Mouse (Mus musculus): ENCODE data around the gene Dnmt3a. TPM values are rescaled to one million over a fixed set of nuclear protein-coding genes. Genes with fewer than 3 reads are reported as not detected.

The Dnmt3a gene
- polyA plus RNA-seq, 1 experiment from 2014 or later, result 61.9 TPM

DNA sequence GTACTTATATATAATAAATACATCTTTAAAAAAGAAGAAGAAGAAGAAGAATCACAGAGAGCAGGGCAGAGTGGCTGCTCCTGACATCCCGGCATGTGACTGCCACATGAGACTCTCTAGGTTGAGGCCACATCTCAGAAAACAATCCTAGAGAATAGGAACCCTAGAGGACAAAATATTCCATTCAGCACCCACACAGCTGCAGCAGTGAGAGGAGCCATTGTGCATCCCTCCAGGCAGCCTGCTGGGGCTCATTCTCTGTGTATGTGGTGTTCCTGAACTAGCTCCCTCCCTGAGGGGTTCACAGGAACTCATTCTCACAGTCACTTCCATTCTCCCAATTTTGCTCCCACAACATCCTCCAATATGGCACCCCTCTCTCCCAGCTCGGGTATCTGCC is 35.3 kb upstream of the Dnmt3a start:
- H3K27ac ChIP-seq, result no peak overlapping the region
- peaks cover 9% of the 10 kb centered on the region; the same call in 1 of the 2 replicates for H3K36me3 ChIP-seq (replicated peaks; ENCODE audit: control insufficient read depth, insufficient read depth)
- no peak overlapping the region for H3K4me2 ChIP-seq (replicated peaks)
- no peak for ATAC-seq (ENCODE audit: low FRiP score)
- H3K9ac ChIP-seq, result no peak overlapping the region
- H3K27me3 ChIP-seq (ENCODE audit: control insufficient read depth, insufficient read depth, low read length), result no peaks in the 10 kb centered on the region
- no peak for DNase-seq (ENCODE audit: low spot score)
- no peak overlapping the region for H3K4me3 ChIP-seq (replicated peaks; ENCODE audit: low read length)
- WGBS, result 73% methylated on average over 2 of the region's 2 CpGs
- no peaks in the 10 kb centered on the region for H3K4me1 ChIP-seq (replicated peaks; ENCODE audit: control insufficient read depth, insufficient read depth, low read length)
- H3K9me3 ChIP-seq (ENCODE audit: control insufficient read depth, low read length), result no peaks in the 10 kb centered on the region

DNA sequence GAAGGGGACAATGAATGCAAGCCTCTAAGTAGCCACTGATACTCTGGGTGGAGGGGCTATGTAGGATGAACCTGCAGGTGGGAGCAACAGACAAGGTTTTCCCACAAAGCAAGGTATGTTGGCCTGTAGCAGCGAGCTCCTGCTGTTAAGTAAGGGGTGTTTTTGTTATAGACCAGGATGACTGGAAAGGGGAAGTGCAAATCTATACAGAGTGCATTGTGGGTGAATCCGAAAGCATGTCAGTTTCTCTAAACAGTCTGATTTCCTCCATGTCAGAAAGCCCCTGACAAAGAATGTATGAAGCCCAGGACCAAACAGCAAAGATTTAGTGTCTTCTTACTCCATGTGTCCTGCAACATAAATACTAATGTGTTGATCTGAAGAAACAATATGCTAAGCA is 34.7 kb upstream of the Dnmt3a start:
- H3K36me3 ChIP-seq (replicated peaks; ENCODE audit: control insufficient read depth, insufficient read depth), result peaks cover 9% of the 10 kb centered on the region; the same call in 1 of the 2 replicates
- no peak overlapping the region for H3K27ac ChIP-seq
- ATAC-seq (ENCODE audit: low FRiP score) (no peak), DNase-seq (ENCODE audit: low spot score) (no peak)
- no peaks in the 10 kb centered on the region for H3K9me3 ChIP-seq (ENCODE audit: control insufficient read depth, low read length)
- H3K27me3 ChIP-seq (ENCODE audit: control insufficient read depth, insufficient read depth, low read length), result no peaks in the 10 kb centered on the region
- H3K9ac ChIP-seq, result no peak overlapping the region
- no peak overlapping the region for H3K4me3 ChIP-seq (replicated peaks; ENCODE audit: low read length)
- 89% methylated on average over 2 of the region's 2 CpGs for WGBS
- H3K4me2 ChIP-seq (replicated peaks), result no peak overlapping the region
- H3K4me1 ChIP-seq (replicated peaks; ENCODE audit: control insufficient read depth, insufficient read depth, low read length), result no peaks in the 10 kb centered on the region

DNA sequence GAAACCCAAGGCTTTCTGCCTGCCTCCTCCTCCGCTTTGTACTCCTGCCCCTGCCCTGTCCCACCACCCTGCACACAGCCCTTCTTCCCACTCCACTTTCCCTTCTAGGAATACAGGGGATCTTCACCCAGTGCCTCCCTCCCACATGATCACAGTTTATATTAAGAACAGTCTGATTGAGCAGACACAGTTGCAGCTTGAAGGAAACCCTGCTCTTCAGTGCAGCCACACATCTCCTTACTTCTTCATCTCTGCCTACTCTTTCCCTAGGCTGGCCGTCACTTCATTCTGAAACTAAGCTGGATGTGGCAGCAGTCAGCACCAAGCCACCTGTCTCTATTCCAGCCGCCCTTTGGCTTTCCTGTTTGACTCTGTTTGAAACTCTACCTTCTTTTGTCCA is 32.2 kb upstream of the Dnmt3a start:
- 90% methylated on average over 3 of the region's 3 CpGs for WGBS
- no peak overlapping the region for H3K4me3 ChIP-seq (replicated peaks; ENCODE audit: low read length)

DNA sequence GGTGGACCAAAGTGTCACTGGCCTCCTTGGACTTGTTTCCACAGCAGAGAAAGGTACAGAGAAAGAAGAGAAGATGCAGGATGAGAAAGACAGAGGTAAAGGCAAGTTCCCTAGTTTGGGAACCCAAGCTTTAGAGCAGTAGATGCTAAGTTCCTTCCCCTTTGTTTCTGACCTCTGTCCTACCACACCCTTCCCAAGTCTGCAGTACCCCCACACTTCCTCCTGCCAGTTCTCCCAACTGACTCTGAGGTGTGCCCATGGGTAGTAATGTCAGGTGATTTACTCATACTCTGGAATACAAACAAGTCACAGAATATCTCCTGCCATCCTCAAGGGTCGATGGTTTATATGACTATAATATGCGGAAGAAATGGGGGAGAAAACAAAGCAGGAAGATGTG is 29.8 kb upstream of the Dnmt3a start:
- Histone ChIP-seq H3K27me3 (ENCODE audit: control insufficient read depth, insufficient read depth, low read length) (no peaks in the 10 kb centered on the region), H3K4me2 (replicated peaks) (no peak overlapping the region), H3K4me3 (replicated peaks; ENCODE audit: low read length) (no peak overlapping the region), H3K9ac (no peak overlapping the region), H3K9me3 (ENCODE audit: control insufficient read depth, low read length) (no peaks in the 10 kb centered on the region), H3K4me1 (replicated peaks; ENCODE audit: control insufficient read depth, insufficient read depth, low read length) (peaks cover 11% of the 10 kb centered on the region), H3K36me3 (replicated peaks; ENCODE audit: control insufficient read depth, insufficient read depth) (peaks cover 9% of the 10 kb centered on the region; the same call in 1 of the 2 replicates), H3K27ac (no peak overlapping the region)
- ATAC-seq (ENCODE audit: low FRiP score), result no peak
- 96% methylated on average over 2 of the region's 2 CpGs for WGBS
- DNase-seq (ENCODE audit: low spot score), result no peak

More for the DNA sequence above, 32.2 kb upstream of the Dnmt3a start:
- H3K27me3 ChIP-seq (ENCODE audit: control insufficient read depth, insufficient read depth, low read length), result no peaks in the 10 kb centered on the region
- no peak overlapping the region for H3K9ac ChIP-seq
- no peak overlapping the region for H3K27ac ChIP-seq
- peaks cover 9% of the 10 kb centered on the region; the same call in 1 of the 2 replicates for H3K36me3 ChIP-seq (replicated peaks; ENCODE audit: control insufficient read depth, insufficient read depth)
- no peaks in the 10 kb centered on the region for H3K9me3 ChIP-seq (ENCODE audit: control insufficient read depth, low read length)
- H3K4me2 ChIP-seq (replicated peaks), result no peak overlapping the region
- H3K4me1 ChIP-seq (replicated peaks; ENCODE audit: control insufficient read depth, insufficient read depth, low read length), result no peaks in the 10 kb centered on the region
- ATAC-seq (ENCODE audit: low FRiP score), result no peak
- no peak for DNase-seq (ENCODE audit: low spot score)

DNA sequence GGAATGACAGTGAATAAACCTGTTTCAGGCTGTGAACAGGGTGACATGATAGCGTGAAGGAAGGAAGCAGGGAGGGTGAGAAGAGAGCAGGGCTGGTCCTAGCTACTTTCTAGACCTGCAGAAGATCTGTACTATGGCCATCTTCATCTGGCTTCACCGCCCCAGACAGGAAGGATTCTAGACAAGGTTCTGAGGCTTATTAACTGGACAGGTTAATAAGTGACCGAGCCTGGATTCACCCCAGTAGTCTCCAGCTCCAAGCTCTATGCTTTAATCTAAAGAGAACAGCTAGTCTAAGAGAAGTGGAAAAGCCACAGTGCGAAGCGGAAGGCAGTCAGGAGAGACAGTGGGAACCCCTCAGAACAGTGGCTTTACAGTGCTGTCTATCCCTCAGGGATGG is 28.1 kb upstream of the Dnmt3a start:
- WGBS, result 87% methylated on average over 5 of the region's 5 CpGs

DNA sequence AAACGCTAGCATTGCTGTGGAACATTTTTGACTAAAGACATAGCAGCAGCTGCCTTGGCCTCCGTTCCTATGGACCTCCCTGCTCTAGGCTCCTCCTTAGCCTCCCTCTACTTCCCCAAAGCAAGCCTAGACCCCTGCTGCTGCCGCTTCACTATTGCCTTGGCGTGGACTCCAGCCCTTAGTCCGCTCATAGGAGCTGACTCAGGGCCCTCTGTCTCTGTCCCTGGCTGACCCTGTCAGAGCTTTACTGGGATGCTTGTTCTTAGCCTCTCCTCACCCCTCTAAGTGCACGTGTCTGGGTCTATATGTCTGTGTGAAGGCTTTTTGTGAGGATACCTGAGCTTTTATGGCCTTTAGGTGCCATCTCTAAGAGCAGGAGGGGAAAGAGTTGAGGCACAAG is 27.5 kb upstream of the Dnmt3a start:
- Histone ChIP-seq H3K9ac (no peak overlapping the region), H3K27me3 (ENCODE audit: control insufficient read depth, insufficient read depth, low read length) (no peaks in the 10 kb centered on the region), H3K27ac (no peak overlapping the region), H3K4me2 (replicated peaks) (no peak overlapping the region), H3K9me3 (ENCODE audit: control insufficient read depth, low read length) (no peaks in the 10 kb centered on the region), H3K36me3 (replicated peaks; ENCODE audit: control insufficient read depth, insufficient read depth) (peaks cover 3% of the 10 kb centered on the region; the same call in 1 of the 2 replicates), H3K4me3 (replicated peaks; ENCODE audit: low read length) (no peak overlapping the region), H3K4me1 (replicated peaks; ENCODE audit: control insufficient read depth, insufficient read depth, low read length) (peaks cover 32% of the 10 kb centered on the region)
- ATAC-seq (ENCODE audit: low FRiP score) (no peak), DNase-seq (ENCODE audit: low spot score) (no peak)
- 89% methylated on average over 6 of the region's 6 CpGs for WGBS

More for the DNA sequence above, 28.1 kb upstream of the Dnmt3a start:
- no peak overlapping the region for H3K9ac ChIP-seq
- H3K4me2 ChIP-seq (replicated peaks), result no peak overlapping the region
- no peak for DNase-seq (ENCODE audit: low spot score)
- H3K27ac ChIP-seq, result no peak overlapping the region
- H3K4me1 ChIP-seq (replicated peaks; ENCODE audit: control insufficient read depth, insufficient read depth, low read length), result peaks cover 26% of the 10 kb centered on the region
- no peak overlapping the region for H3K4me3 ChIP-seq (replicated peaks; ENCODE audit: low read length)
- peaks cover 9% of the 10 kb centered on the region; the same call in 1 of the 2 replicates for H3K36me3 ChIP-seq (replicated peaks; ENCODE audit: control insufficient read depth, insufficient read depth)
- ATAC-seq (ENCODE audit: low FRiP score), result no peak
- no peaks in the 10 kb centered on the region for H3K9me3 ChIP-seq (ENCODE audit: control insufficient read depth, low read length)
- H3K27me3 ChIP-seq (ENCODE audit: control insufficient read depth, insufficient read depth, low read length), result no peaks in the 10 kb centered on the region

DNA sequence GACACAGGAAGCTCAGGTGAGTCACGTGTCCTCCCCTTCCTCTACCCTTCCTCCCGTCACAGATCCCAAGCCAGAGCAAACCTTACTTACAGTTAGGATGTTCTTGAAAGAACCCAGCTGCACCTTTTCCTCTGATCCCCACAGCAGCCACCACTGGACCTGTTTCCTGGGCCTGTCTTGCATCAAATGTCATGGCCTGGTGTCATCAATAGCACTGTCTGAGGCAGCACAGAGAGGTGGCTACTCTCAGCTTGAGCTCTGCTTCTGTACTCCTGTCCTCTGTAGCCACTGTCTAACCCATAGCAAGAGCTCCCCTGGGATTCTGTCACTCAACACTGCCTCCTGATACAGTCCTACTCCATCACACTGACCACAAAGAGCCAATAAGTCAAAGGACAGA is 26.2 kb upstream of the Dnmt3a start:
- no peaks in the 10 kb centered on the region for H3K36me3 ChIP-seq (replicated peaks; ENCODE audit: control insufficient read depth, insufficient read depth)
- H3K9ac ChIP-seq, result no peak overlapping the region
- no peak overlapping the region for H3K4me2 ChIP-seq (replicated peaks)
- DNase-seq (ENCODE audit: low spot score), result no peak
- no peak for ATAC-seq (ENCODE audit: low FRiP score)
- H3K4me3 ChIP-seq (replicated peaks; ENCODE audit: low read length), result no peak overlapping the region
- no peaks in the 10 kb centered on the region for H3K27me3 ChIP-seq (ENCODE audit: control insufficient read depth, insufficient read depth, low read length)
- 92% methylated on average over 2 of the region's 2 CpGs for WGBS
- no peaks in the 10 kb centered on the region for H3K9me3 ChIP-seq (ENCODE audit: control insufficient read depth, low read length)
- H3K27ac ChIP-seq, result no peak overlapping the region; the same call in 1 of the 2 replicates
- H3K4me1 ChIP-seq (replicated peaks; ENCODE audit: control insufficient read depth, insufficient read depth, low read length), result peaks cover 46% of the 10 kb centered on the region

DNA sequence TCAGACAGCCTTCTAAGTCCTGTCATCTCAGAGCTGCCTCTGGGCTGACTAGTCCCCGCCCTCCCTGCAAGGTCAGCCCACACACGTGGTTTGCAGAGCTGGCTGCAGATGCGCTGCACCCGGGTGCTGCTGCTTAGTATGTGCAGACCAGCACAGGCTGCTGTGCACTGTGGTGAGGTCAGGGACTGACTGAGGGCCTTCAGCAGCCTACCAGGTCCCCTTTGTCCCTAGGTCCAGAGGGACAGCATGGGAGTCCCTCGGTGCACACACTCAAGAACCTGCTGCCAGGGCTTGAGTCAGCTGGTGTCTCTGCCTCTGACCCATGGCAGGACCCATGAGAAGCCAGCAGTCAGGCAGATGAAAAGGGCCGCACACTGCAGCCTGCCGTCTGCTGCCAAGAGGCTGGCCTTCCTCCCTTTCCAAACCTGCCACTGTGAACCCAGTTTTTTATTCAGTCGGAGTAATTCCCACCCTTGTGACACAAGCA is 25.4 kb upstream of the Dnmt3a start:
- Histone ChIP-seq H3K9me3 (ENCODE audit: control insufficient read depth, low read length) (no peaks in the 10 kb centered on the region), H3K4me2 (replicated peaks) (no peak overlapping the region), H3K9ac (peak overlapping the region; percentile 34; the same call in 1 of the 2 replicates), H3K27ac (peak overlapping the region; percentile 68), H3K27me3 (ENCODE audit: control insufficient read depth, insufficient read depth, low read length) (no peaks in the 10 kb centered on the region), H3K4me1 (replicated peaks; ENCODE audit: control insufficient read depth, insufficient read depth, low read length) (peaks cover 46% of the 10 kb centered on the region), H3K36me3 (replicated peaks; ENCODE audit: control insufficient read depth, insufficient read depth) (no peaks in the 10 kb centered on the region), H3K4me3 (replicated peaks; ENCODE audit: low read length) (no peak overlapping the region)
- ATAC-seq (ENCODE audit: low FRiP score), result peak; percentile 57; the same call in 1 of the 2 replicates
- WGBS, result 7% methylated on average over 8 of the region's 8 CpGs
- DNase-seq (ENCODE audit: low spot score), result no peak

DNA sequence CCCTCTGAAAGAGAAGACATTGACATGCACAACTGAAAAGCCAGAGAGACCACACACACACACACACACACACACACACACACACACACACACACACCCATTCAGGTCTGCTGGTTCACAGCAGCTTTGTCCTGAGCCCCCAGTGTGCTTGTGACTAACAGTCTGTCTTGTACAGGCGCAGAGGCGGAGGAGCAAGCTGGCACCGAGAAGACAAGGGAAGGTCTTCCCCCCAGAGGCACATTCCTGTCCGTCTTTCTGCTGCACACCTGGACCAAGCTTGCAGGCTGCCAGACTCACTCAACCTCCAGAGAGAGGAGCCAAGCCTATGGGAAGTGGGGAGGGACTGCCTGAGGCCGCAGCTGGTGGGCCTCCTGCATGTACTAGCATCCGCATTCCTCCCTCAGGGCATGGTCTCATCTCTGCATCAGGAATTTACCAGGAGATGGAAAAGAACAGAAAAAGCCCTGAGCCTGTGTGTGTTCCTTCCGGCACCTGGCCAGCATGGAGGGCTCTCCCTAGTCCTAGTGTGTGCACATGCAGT is 24.8 kb upstream of the Dnmt3a start:
- ATAC-seq (ENCODE audit: low FRiP score), result peak; percentile 21; the same call in 1 of the 2 replicates
- 0 out of 2 replicates have a peak overlapping the region, but pooled peaks have one; percentile 2 for H3K9ac ChIP-seq
- H3K27me3 ChIP-seq (ENCODE audit: control insufficient read depth, insufficient read depth, low read length), result no peaks in the 10 kb centered on the region
- peak overlapping the region; percentile 68 for H3K27ac ChIP-seq
- H3K36me3 ChIP-seq (replicated peaks; ENCODE audit: control insufficient read depth, insufficient read depth), result no peaks in the 10 kb centered on the region
- DNase-seq (ENCODE audit: low spot score), result no peak
- H3K4me3 ChIP-seq (replicated peaks; ENCODE audit: low read length), result no peak overlapping the region
- H3K4me2 ChIP-seq (replicated peaks), result no peak overlapping the region
- 31% methylated on average over 7 of the region's 7 CpGs for WGBS
- no peaks in the 10 kb centered on the region for H3K9me3 ChIP-seq (ENCODE audit: control insufficient read depth, low read length)
- peaks cover 46% of the 10 kb centered on the region for H3K4me1 ChIP-seq (replicated peaks; ENCODE audit: control insufficient read depth, insufficient read depth, low read length)
